Mouse (Mus musculus) small intestine, adult 2 months (tissue): Measurements from ENCODE around the gene 1700001J03Rik.

Source experiments
- CTCF ChIP-seq: fragments of 200-500 bp; IDR thresholded peaks from 2 replicates; pipeline ENCODE4 v1.5.1; 2012; ENCODE audit warnings: low read depth, mild to moderate bottlenecking, control low read depth, inconsistent platforms, low read length, moderate library complexity, mixed read lengths; ENCODE audit not compliant: insufficient replicate concordance, insufficient read length; ENCODE audit errors: extremely low read depth
- POLR2A ChIP-seq: fragments of 200-500 bp; IDR thresholded peaks from 2 replicates; pipeline ENCODE4 v1.6.1; 2012; ENCODE audit warnings: low read depth, mild to moderate bottlenecking, control low read depth, inconsistent platforms, low read length, moderate library complexity

GRCm38 (mm10) chr5:146227496-146227895, 42.4 kb upstream of the 1700001J03Rik start:
- no peak for TF ChIP-seq POLR2A
- TF ChIP-seq CTCF: no peak
